Mouse (Mus musculus) large intestine, adult 2 months (tissue): ENCODE measurements at regions not wholly inside any gene's neighbourhood (a gene's known extent, or its start where the extent isn't known, plus 50 kb on each side); places are given as distances from the start of the nearest gene placed in this dataset.

ENCODE experiments used
- DNase-seq: peaks from one replicate; pipeline ENCODE4 v3.0.0-alpha.2; 2012; ENCODE audit warnings: low read depth, low spot score
- WGBS: fragments of 180-500 bp; shearing (Covaris S2); methylation state at CpG from one replicate; pipeline ENCODE4 v1.1.7; 2018; 5-methylcytosine and 5-hydroxymethylcytosine counted together

DNA sequence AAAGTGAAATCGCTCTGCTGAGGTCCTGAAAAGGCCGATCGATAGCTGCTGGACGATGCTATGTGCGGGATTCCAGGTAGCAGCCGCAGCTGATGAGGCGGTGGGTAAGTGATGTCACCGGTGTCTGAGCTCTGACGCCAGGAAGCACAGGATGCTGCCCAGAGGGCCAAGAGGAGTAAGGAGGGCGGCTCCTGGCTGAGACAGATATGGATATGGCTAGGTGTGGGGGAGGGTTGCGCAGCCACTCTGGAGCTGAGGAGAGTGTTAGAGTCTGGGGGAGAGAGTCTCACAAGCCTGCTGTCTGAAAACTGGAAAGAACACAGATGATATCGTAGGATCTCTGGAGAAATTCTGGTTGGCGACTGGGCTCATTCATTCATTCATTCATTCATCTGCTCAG lies 51.6 kb upstream of the Pbx1 start:
- 86% methylated on average over 13 of the region's 13 CpGs for WGBS
- DNase-seq: no peak
